Mouse (Mus musculus): ENCODE data around the gene Engase. TPM values are rescaled to one million over a fixed set of nuclear protein-coding genes. Genes with fewer than 3 reads are reported as not detected.

The Engase gene
- polyA plus RNA-seq, 1 experiment from 2014 or later = 7.1 TPM

- H3K79me2 ChIP-seq (ENCODE audit: inconsistent target) = no peaks in the 10 kb centered on the region
- 92% methylated on average over 8 of the region's 8 CpGs for WGBS (ENCODE audit: missing documents)
- peaks cover 49% of the 10 kb centered on the region for H3K36me3 ChIP-seq (ENCODE audit: inconsistent target)
- no peak overlapping the region for H3K27ac ChIP-seq
- no peak overlapping the region for H3K4me3 ChIP-seq (ENCODE audit: inconsistent target)
Observed at GRCm38 (mm10) chr11:118488191-118488906, 11.7 kb downstream of the Engase start.

- no peaks in the 10 kb centered on the region for H3K79me2 ChIP-seq (ENCODE audit: inconsistent target)
- peaks cover 44% of the 10 kb centered on the region for H3K36me3 ChIP-seq (ENCODE audit: inconsistent target)
- no peak overlapping the region for H3K4me3 ChIP-seq (ENCODE audit: inconsistent target)
- no peak overlapping the region for H3K27ac ChIP-seq
- 91% methylated on average over 12 of the region's 12 CpGs for WGBS (ENCODE audit: missing documents)
Observed at GRCm38 (mm10) chr11:118488907-118489270, 12.3 kb downstream of the Engase start.

- no peaks in the 10 kb centered on the region for H3K79me2 ChIP-seq (ENCODE audit: inconsistent target)
- WGBS (ENCODE audit: missing documents) = 31% methylated on average over 22 of the region's 22 CpGs
- no peak overlapping the region for H3K4me3 ChIP-seq (ENCODE audit: inconsistent target)
- H3K27ac ChIP-seq = no peak overlapping the region
- H3K36me3 ChIP-seq (ENCODE audit: inconsistent target) = peaks cover 26% of the 10 kb centered on the region
Observed at GRCm38 (mm10) chr11:118490566-118491218, 14.1 kb downstream of the Engase start.

- no peak overlapping the region for H3K27ac ChIP-seq
- peaks cover 20% of the 10 kb centered on the region for H3K36me3 ChIP-seq (ENCODE audit: inconsistent target)
- WGBS (ENCODE audit: missing documents) = 87% methylated on average over 7 of the region's 7 CpGs
- H3K79me2 ChIP-seq (ENCODE audit: inconsistent target) = no peaks in the 10 kb centered on the region
- no peak overlapping the region for H3K4me3 ChIP-seq (ENCODE audit: inconsistent target)
Observed at GRCm38 (mm10) chr11:118491230-118491629, 14.6 kb downstream of the Engase start.

GRCm38 (mm10) chr11:118493458-118493857 is 16.8 kb downstream of the Engase start:
- Histone ChIP-seq H3K27ac (no peak overlapping the region), H3K4me3 (ENCODE audit: inconsistent target) (no peak overlapping the region), H3K79me2 (ENCODE audit: inconsistent target) (no peaks in the 10 kb centered on the region), H3K36me3 (ENCODE audit: inconsistent target) (no peaks in the 10 kb centered on the region)
- 90% methylated on average over 2 of the region's 2 CpGs for WGBS (ENCODE audit: missing documents)

GRCm38 (mm10) chr11:118494001-118494737 is 17.5 kb downstream of the Engase start:
- no peaks in the 10 kb centered on the region for H3K36me3 ChIP-seq (ENCODE audit: inconsistent target)
- no peak overlapping the region for H3K4me3 ChIP-seq (ENCODE audit: inconsistent target)
- WGBS (ENCODE audit: missing documents) = 79% methylated on average over 10 of the region's 12 CpGs
- H3K79me2 ChIP-seq (ENCODE audit: inconsistent target) = no peaks in the 10 kb centered on the region
- no peak overlapping the region for H3K27ac ChIP-seq

- Histone ChIP-seq H3K4me3 (ENCODE audit: inconsistent target) (no peak overlapping the region), H3K36me3 (ENCODE audit: inconsistent target) (no peaks in the 10 kb centered on the region), H3K79me2 (ENCODE audit: inconsistent target) (no peaks in the 10 kb centered on the region), H3K27ac (no peak overlapping the region)
- 57% methylated on average over 5 of the region's 5 CpGs for WGBS (ENCODE audit: missing documents)
Observed at GRCm38 (mm10) chr11:118495065-118495464, 18.4 kb downstream of the Engase start.

GRCm38 (mm10) chr11:118496066-118496689 is 19.5 kb downstream of the Engase start:
- H3K36me3 ChIP-seq (ENCODE audit: inconsistent target) = no peaks in the 10 kb centered on the region
- no peak overlapping the region for H3K4me3 ChIP-seq (ENCODE audit: inconsistent target)
- H3K27ac ChIP-seq = no peak overlapping the region
- H3K79me2 ChIP-seq (ENCODE audit: inconsistent target) = no peaks in the 10 kb centered on the region
- WGBS (ENCODE audit: missing documents) = 81% methylated on average over 18 of the region's 20 CpGs

- H3K36me3 ChIP-seq (ENCODE audit: inconsistent target) = no peaks in the 10 kb centered on the region
- H3K4me3 ChIP-seq (ENCODE audit: inconsistent target) = no peak overlapping the region
- no peak overlapping the region for H3K27ac ChIP-seq
- no peaks in the 10 kb centered on the region for H3K79me2 ChIP-seq (ENCODE audit: inconsistent target)
- 68% methylated on average over 6 of the region's 6 CpGs for WGBS (ENCODE audit: missing documents)
Observed at GRCm38 (mm10) chr11:118502990-118503389, 26.4 kb downstream of the Engase start.

- 28% methylated on average over 32 of the region's 34 CpGs for WGBS (ENCODE audit: missing documents)
- Histone ChIP-seq H3K79me2 (ENCODE audit: inconsistent target) (no peaks in the 10 kb centered on the region), H3K27ac (no peak overlapping the region), H3K36me3 (ENCODE audit: inconsistent target) (no peaks in the 10 kb centered on the region), H3K4me3 (ENCODE audit: inconsistent target) (no peak overlapping the region)
Observed at GRCm38 (mm10) chr11:118503418-118504179, 27.0 kb downstream of the Engase start.

- WGBS (ENCODE audit: missing documents) = 77% methylated on average over 5 of the region's 5 CpGs
- no peak overlapping the region for H3K4me3 ChIP-seq (ENCODE audit: inconsistent target)
- no peaks in the 10 kb centered on the region for H3K36me3 ChIP-seq (ENCODE audit: inconsistent target)
- no peaks in the 10 kb centered on the region for H3K79me2 ChIP-seq (ENCODE audit: inconsistent target)
- H3K27ac ChIP-seq = no peak overlapping the region
Observed at GRCm38 (mm10) chr11:118504180-118504454, 27.5 kb downstream of the Engase start.

- H3K4me3 ChIP-seq (ENCODE audit: inconsistent target) = no peak overlapping the region
- no peaks in the 10 kb centered on the region for H3K79me2 ChIP-seq (ENCODE audit: inconsistent target)
- H3K36me3 ChIP-seq (ENCODE audit: inconsistent target) = no peaks in the 10 kb centered on the region
- 94% methylated on average over 6 of the region's 6 CpGs for WGBS (ENCODE audit: missing documents)
- H3K27ac ChIP-seq = no peak overlapping the region
Observed at GRCm38 (mm10) chr11:118507095-118507494, 30.5 kb downstream of the Engase start.

GRCm38 (mm10) chr11:118507904-118508303 is 31.3 kb downstream of the Engase start:
- no peaks in the 10 kb centered on the region for H3K79me2 ChIP-seq (ENCODE audit: inconsistent target)
- no peaks in the 10 kb centered on the region for H3K36me3 ChIP-seq (ENCODE audit: inconsistent target)
- H3K4me3 ChIP-seq (ENCODE audit: inconsistent target) = no peak overlapping the region
- no peak overlapping the region for H3K27ac ChIP-seq
- WGBS (ENCODE audit: missing documents) = 51% methylated on average over 5 of the region's 5 CpGs

- Histone ChIP-seq H3K79me2 (ENCODE audit: inconsistent target) (no peaks in the 10 kb centered on the region), H3K36me3 (ENCODE audit: inconsistent target) (no peaks in the 10 kb centered on the region), H3K27ac (no peak overlapping the region), H3K4me3 (ENCODE audit: inconsistent target) (no peak overlapping the region)
- WGBS (ENCODE audit: missing documents) = 82% methylated on average over 6 of the region's 7 CpGs
Observed at GRCm38 (mm10) chr11:118508341-118508740, 31.7 kb downstream of the Engase start.

Measured in macrophage (primary cell).